Mouse (Mus musculus): ENCODE measurements around the gene Dusp15. TPM values are rescaled to one million over a fixed set of nuclear protein-coding genes. Genes with fewer than 3 reads are reported as not detected.

Gene Dusp15
- total RNA-seq (2012; rRNA removed): 0.31 and 0.48 TPM in 2 replicates

DNA sequence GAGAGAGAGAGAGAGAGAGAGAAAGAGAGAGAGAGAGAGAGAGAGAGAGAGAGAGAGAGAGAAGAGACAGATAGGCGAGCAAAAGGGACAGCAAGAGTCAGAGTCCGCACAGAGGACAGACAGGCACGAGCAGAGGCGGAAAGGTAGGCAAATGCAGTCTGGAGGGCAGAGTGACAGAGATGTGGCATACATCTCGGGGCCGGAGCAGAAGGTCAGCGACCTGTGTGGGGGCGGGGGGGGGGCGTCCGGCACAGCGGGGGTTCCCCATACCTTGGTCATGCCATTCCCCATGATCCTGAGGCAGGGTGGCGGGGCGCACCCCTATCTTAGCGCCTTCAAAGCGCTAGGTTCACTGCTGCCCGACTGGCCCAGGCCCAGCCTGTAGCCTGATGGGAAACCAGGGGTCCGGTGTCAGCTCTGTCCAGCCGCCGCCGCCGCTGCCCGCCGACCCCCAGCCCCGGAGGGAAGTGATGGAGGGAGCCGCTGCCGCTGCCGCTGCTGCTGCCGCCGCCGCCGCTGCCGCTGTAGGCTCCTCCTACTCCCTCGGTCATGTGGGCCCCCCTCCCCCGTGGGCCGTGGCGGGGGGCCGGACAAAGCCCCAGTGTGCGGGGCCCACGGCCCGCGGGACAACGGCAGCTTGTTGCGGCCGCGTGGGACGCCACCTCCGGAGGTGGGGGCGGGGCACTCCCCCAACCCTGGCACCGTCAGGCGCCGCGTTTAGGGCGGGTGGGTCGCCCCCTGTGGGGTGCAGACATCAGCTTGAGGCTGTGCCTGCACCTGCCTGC lies at the start of gene Dusp15:
TSS of gene Dusp15 (minus strand) at position 634 of the 785 bp plus-strand sequence.
- Histone ChIP-seq H3K4me3 (ENCODE audit: insufficient read depth in 1 of 2, low read depth in 1 of 2, low read length in 2 of 2, poor library complexity in 1 of 2, severe bottlenecking in 1 of 2) (peak within 1 kb of the TSS; percentile 79 to 84), H3K4me1 (ENCODE audit: control insufficient read depth in 2 of 2, insufficient read depth in 2 of 2, low read length in 2 of 2, poor library complexity in 1 of 2) (peaks cover 3 to 9% of the 10 kb centered on the region in 2 experiments; a peak in 2 of 4 replicates), H3K27ac (ENCODE audit: insufficient read depth, low read depth, low read length, poor library complexity, severe bottlenecking) (no peak within 1 kb of the TSS), H3K36me3 (ENCODE audit: control insufficient read depth, insufficient read depth, low read length, poor library complexity, severe bottlenecking) (no peaks in the 10 kb centered on the region), H3K9me3 (ENCODE audit: control insufficient read depth, insufficient read depth, low read depth, low read length) (no peaks in the 10 kb centered on the region), H3K9ac (ENCODE audit: insufficient read depth, low read depth, low read length, poor library complexity, severe bottlenecking) (peak within 1 kb of the TSS; percentile 43)
- in situ Hi-C loops (cut with MboI; ENCODE audit: low sequenced_read_pairs in 2 of 2, unreplicated experiment in 2 of 2): no loop called here
- DNase-seq (ENCODE audit: low read depth, low spot score): no peak
- no peak for TF ChIP-seq ZNF384 (IDR thresholded peaks at IDR 0.05; ENCODE audit: low read depth, low read length)
- no peak for TF ChIP-seq CHD2 (IDR thresholded peaks at IDR 0.05; ENCODE audit: low read depth, low read length)
- TF ChIP-seq ZC3H11A (IDR thresholded peaks at IDR 0.05; ENCODE audit: borderline replicate concordance, low read depth, low read length): no peak
- no peak for TF ChIP-seq HCFC1 (IDR thresholded peaks at IDR 0.05; ENCODE audit: borderline replicate concordance, insufficient read depth, low read length)
- no peak for TF ChIP-seq MAFK (IDR thresholded peaks at IDR 0.05; ENCODE audit: insufficient read depth, low read depth, low read length)

DNA sequence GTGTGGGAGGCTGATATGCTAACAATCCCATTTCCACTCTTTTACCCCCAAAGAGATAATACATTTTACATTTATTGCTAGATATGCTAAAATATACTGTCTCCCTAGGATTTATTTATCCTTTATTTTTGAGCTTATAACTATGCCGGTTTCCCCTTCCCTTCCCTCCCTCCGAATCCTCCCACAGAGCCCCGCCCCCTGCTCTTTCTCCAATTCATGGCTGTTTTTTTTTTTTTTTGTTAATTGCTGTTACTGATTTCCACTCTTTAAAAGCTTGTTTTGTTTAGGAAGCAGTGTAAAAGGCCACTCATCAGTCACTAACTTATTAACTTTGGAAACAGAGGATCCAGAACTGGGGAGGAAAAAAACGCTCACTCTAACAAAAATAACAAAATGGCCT lies 45.5 kb upstream of the Dusp15 start:
- Histone ChIP-seq H3K4me1 (ENCODE audit: control insufficient read depth in 2 of 2, insufficient read depth in 2 of 2, low read length in 2 of 2, poor library complexity in 1 of 2) (peaks cover 0 to 5% of the 10 kb centered on the region in 2 experiments; a peak in 1 of 4 replicates), H3K27ac (ENCODE audit: insufficient read depth, low read depth, low read length, poor library complexity, severe bottlenecking) (no peak overlapping the region), H3K4me3 (ENCODE audit: insufficient read depth in 1 of 2, low read depth in 1 of 2, low read length in 2 of 2, poor library complexity in 1 of 2, severe bottlenecking in 1 of 2) (no peak overlapping the region), H3K9me3 (ENCODE audit: control insufficient read depth, insufficient read depth, low read depth, low read length) (no peaks in the 10 kb centered on the region; the same call in 1 of the 2 replicates), H3K36me3 (ENCODE audit: control insufficient read depth, insufficient read depth, low read length, poor library complexity, severe bottlenecking) (no peaks in the 10 kb centered on the region), H3K9ac (ENCODE audit: insufficient read depth, low read depth, low read length, poor library complexity, severe bottlenecking) (no peak overlapping the region)
- TF ChIP-seq MAFK (IDR thresholded peaks at IDR 0.05; ENCODE audit: insufficient read depth, low read depth, low read length) (no peak), ZC3H11A (IDR thresholded peaks at IDR 0.05; ENCODE audit: borderline replicate concordance, low read depth, low read length) (no peak), CHD2 (IDR thresholded peaks at IDR 0.05; ENCODE audit: low read depth, low read length) (no peak), HCFC1 (IDR thresholded peaks at IDR 0.05; ENCODE audit: borderline replicate concordance, insufficient read depth, low read length) (no peak), ZNF384 (IDR thresholded peaks at IDR 0.05; ENCODE audit: low read depth, low read length) (no peak)
- no peak for DNase-seq (ENCODE audit: low read depth, low spot score)
- in situ Hi-C loops (cut with MboI; ENCODE audit: low sequenced_read_pairs in 2 of 2, unreplicated experiment in 2 of 2): no loop called here

DNA sequence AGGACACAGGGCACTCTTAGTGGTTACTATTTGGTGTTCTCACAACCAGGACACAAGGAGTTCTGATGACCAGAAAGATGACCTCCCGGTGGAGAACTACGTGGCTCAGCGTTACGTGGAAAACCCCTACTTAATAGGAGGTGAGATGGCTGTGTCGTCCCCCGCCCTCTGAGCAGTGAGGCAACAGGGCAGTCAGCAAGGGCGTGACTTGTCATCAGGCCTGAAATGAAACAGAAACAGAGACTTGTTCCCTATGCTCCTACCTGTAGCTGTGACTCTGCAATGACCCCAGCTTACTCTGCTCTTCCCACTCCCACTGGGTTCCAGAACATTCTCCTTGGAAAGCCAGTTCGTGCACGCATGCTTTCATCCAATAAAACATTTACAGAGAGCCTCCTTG lies 40.0 kb upstream of the Dusp15 start:
- H3K4me3 ChIP-seq (ENCODE audit: insufficient read depth in 1 of 2, low read depth in 1 of 2, low read length in 2 of 2, poor library complexity in 1 of 2, severe bottlenecking in 1 of 2): no peak overlapping the region
- in situ Hi-C loops (cut with MboI; ENCODE audit: low sequenced_read_pairs in 2 of 2, unreplicated experiment in 2 of 2): no loop called here
- no peak for TF ChIP-seq CHD2 (IDR thresholded peaks at IDR 0.05; ENCODE audit: low read depth, low read length)
- TF ChIP-seq ZNF384 (IDR thresholded peaks at IDR 0.05; ENCODE audit: low read depth, low read length): no peak
- no peak for TF ChIP-seq HCFC1 (IDR thresholded peaks at IDR 0.05; ENCODE audit: borderline replicate concordance, insufficient read depth, low read length)
- TF ChIP-seq ZC3H11A (IDR thresholded peaks at IDR 0.05; ENCODE audit: borderline replicate concordance, low read depth, low read length): no peak
- no peak for TF ChIP-seq MAFK (IDR thresholded peaks at IDR 0.05; ENCODE audit: insufficient read depth, low read depth, low read length)
- DNase-seq (ENCODE audit: low read depth, low spot score): no peak
- H3K9ac ChIP-seq (ENCODE audit: insufficient read depth, low read depth, low read length, poor library complexity, severe bottlenecking): no peak overlapping the region
- no peak overlapping the region for H3K27ac ChIP-seq (ENCODE audit: insufficient read depth, low read depth, low read length, poor library complexity, severe bottlenecking)
- H3K9me3 ChIP-seq (ENCODE audit: control insufficient read depth, insufficient read depth, low read depth, low read length): no peaks in the 10 kb centered on the region
- no peaks in the 10 kb centered on the region for H3K36me3 ChIP-seq (ENCODE audit: control insufficient read depth, insufficient read depth, low read length, poor library complexity, severe bottlenecking)
- H3K4me1 ChIP-seq (ENCODE audit: control insufficient read depth in 2 of 2, insufficient read depth in 2 of 2, low read length in 2 of 2, poor library complexity in 1 of 2): peaks cover 0 to 5% of the 10 kb centered on the region in 2 experiments; a peak in 1 of 4 replicates

DNA sequence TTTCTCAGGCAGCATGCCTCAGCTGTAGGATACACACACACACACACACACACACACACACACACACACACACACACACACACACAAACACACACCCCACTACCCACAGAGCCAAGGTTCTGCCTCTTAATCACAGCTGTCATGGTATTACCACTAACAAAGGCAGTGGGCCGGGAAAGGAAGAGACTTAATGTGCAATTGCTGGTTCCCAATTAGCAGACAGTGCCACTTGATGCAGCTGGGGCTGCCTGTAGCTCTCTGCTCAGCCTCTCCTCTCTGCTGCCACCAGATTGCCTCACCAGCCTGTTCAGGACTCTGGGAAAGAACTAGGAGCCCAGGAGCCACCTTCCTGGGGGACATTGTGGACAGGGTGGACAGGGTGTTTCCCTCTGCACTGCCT lies 34.1 kb upstream of the Dusp15 start:
- Histone ChIP-seq H3K9me3 (ENCODE audit: control insufficient read depth, insufficient read depth, low read depth, low read length) (no peaks in the 10 kb centered on the region), H3K9ac (ENCODE audit: insufficient read depth, low read depth, low read length, poor library complexity, severe bottlenecking) (no peak overlapping the region), H3K27ac (ENCODE audit: insufficient read depth, low read depth, low read length, poor library complexity, severe bottlenecking) (no peak overlapping the region), H3K4me1 (ENCODE audit: control insufficient read depth in 2 of 2, insufficient read depth in 2 of 2, low read length in 2 of 2, poor library complexity in 1 of 2) (no peaks in the 10 kb centered on the region), H3K4me3 (ENCODE audit: insufficient read depth in 1 of 2, low read depth in 1 of 2, low read length in 2 of 2, poor library complexity in 1 of 2, severe bottlenecking in 1 of 2) (no peak overlapping the region), H3K36me3 (ENCODE audit: control insufficient read depth, insufficient read depth, low read length, poor library complexity, severe bottlenecking) (no peaks in the 10 kb centered on the region)
- in situ Hi-C loops (cut with MboI; ENCODE audit: low sequenced_read_pairs in 2 of 2, unreplicated experiment in 2 of 2): no loop called here
- TF ChIP-seq ZC3H11A (IDR thresholded peaks at IDR 0.05; ENCODE audit: borderline replicate concordance, low read depth, low read length): no peak
- TF ChIP-seq CHD2 (IDR thresholded peaks at IDR 0.05; ENCODE audit: low read depth, low read length): no peak
- no peak for TF ChIP-seq ZNF384 (IDR thresholded peaks at IDR 0.05; ENCODE audit: low read depth, low read length)
- no peak for TF ChIP-seq HCFC1 (IDR thresholded peaks at IDR 0.05; ENCODE audit: borderline replicate concordance, insufficient read depth, low read length)
- no peak for TF ChIP-seq MAFK (IDR thresholded peaks at IDR 0.05; ENCODE audit: insufficient read depth, low read depth, low read length)
- DNase-seq (ENCODE audit: low read depth, low spot score): no peak
